Mouse (Mus musculus): ENCODE measurements around the gene Crcp.

- no peak for TF ChIP-seq POLR2A (IDR thresholded peaks at IDR 0.05; ENCODE audit: control insufficient read depth, low read depth, low read length)
- TF ChIP-seq CTCF (IDR thresholded peaks at IDR 0.05; ENCODE audit: control insufficient read depth, insufficient read depth, insufficient replicate concordance, low read depth, low read length) = no peak
Measured at GRCm38 (mm10) chr5:130074491-130074890, 45.4 kb downstream of the Crcp start.
